Mouse (Mus musculus) kidney, adult 2 months (tissue): ENCODE data around the gene Akap12. TPM values are rescaled to one million over a fixed set of nuclear protein-coding genes. Genes with fewer than 3 reads are reported as not detected.

Experiments
- DNase-seq: peaks from one replicate; pipeline ENCODE4 v3.0.0; 2021
- H3K27ac ChIP-seq: fragments of 200-500 bp; 2 replicates; pipeline ENCODE4 v1.5.1; 2012; ENCODE audit warnings: low read depth, low read length, control low read depth, inconsistent platforms; ENCODE audit not compliant: insufficient read depth
- H3K27me3 ChIP-seq: fragments of 200-500 bp; replicated peaks from 2 replicates; pipeline ENCODE4 v1.6.1; 2012; ENCODE audit warnings: mild to moderate bottlenecking, moderate library complexity, low read length, inconsistent platforms; ENCODE audit not compliant: control insufficient read depth, insufficient read depth
- H3K36me3 ChIP-seq: fragments of 200-500 bp; 2 replicates; pipeline ENCODE4 v1.6.1; 2012; ENCODE audit warnings: mild to moderate bottlenecking, moderate library complexity, low read length, inconsistent platforms; ENCODE audit not compliant: control insufficient read depth, insufficient read depth
- H3K4me1 ChIP-seq: fragments of 200-500 bp; 2 replicates; pipeline ENCODE4 v1.6.1; 2011; ENCODE audit warnings: low read length; ENCODE audit not compliant: control insufficient read depth, insufficient read depth
- H3K4me3 ChIP-seq: fragments of 200-500 bp; 2 replicates; pipeline ENCODE4 v1.5.1; 2011; ENCODE audit warnings: mild to moderate bottlenecking, low read depth, low read length, control low read depth; ENCODE audit not compliant: insufficient read depth
- CTCF ChIP-seq: fragments of 200-500 bp; conservative IDR thresholded peaks from 2 replicates; pipeline ENCODE4 v1.5.1; 2011; ENCODE audit warnings: low read depth, mild to moderate bottlenecking, control low read depth, low read length, moderate library complexity, mixed read lengths; ENCODE audit not compliant: insufficient read depth, insufficient read length
- POLR2A ChIP-seq: fragments of 200-500 bp; IDR thresholded peaks from one replicate; pipeline ENCODE4 v1.6.1; 2011; ENCODE audit warnings: low read depth, low read length, control low read depth
- WGBS: fragments of 180-500 bp; shearing (Covaris S2); methylation state at CpG from one replicate; pipeline ENCODE4 v1.1.7; 2018; 5-methylcytosine and 5-hydroxymethylcytosine counted together
- polyA plus RNA-seq: library from polyadenylated mRNA; depleted of rRNA; stranded (reverse); fragments of >200 nt; gene quantifications from 2 replicates; pipeline ENCODE4 v1.2.3, GENCODE M21; 2012; rRNA removed

The Akap12 gene
- polyA plus RNA-seq = 5.0 and 6.0 TPM in 2 replicates

GRCm38 (mm10) chr10:4266041-4266930 is at the start of gene Akap12:
TSS of gene Akap12 (plus strand) at chr10:4266380.
- Histone ChIP-seq H3K27ac (no peak within 1 kb of the TSS), H3K4me3 (peak within 1 kb of the TSS; percentile 74), H3K36me3 (no peaks in the 10 kb centered on the region), H3K4me1 (no peaks in the 10 kb centered on the region), H3K27me3 (peaks cover 1% of the 10 kb centered on the region; the same call in 1 of the 2 replicates)
- TF ChIP-seq POLR2A = no peak
- TF ChIP-seq CTCF = no peak
- 2% methylated on average over 54 of the region's 54 CpGs for WGBS
- peak; percentile 14 for DNase-seq

- no peaks in the 10 kb centered on the region for H3K27me3 ChIP-seq
- H3K27ac ChIP-seq = no peak overlapping the region
- H3K36me3 ChIP-seq = no peaks in the 10 kb centered on the region
- WGBS = 85% methylated on average over 17 of the region's 17 CpGs
- H3K4me1 ChIP-seq = no peaks in the 10 kb centered on the region
- DNase-seq = no peak
- H3K4me3 ChIP-seq = no peak overlapping the region
- TF ChIP-seq POLR2A (no peak), CTCF (no peak)
Observed at GRCm38 (mm10) chr10:4230563-4231359, 35.4 kb upstream of the Akap12 start.

- DNase-seq = peak; percentile 19
- H3K27me3 ChIP-seq = no peaks in the 10 kb centered on the region
- TF ChIP-seq POLR2A (no peak), CTCF (no peak)
Observed at GRCm38 (mm10) chr10:4233102-4233501, 33.1 kb upstream of the Akap12 start.

GRCm38 (mm10) chr10:4239794-4240574 is 26.2 kb upstream of the Akap12 start:
- DNase-seq = no peak
- H3K27ac ChIP-seq = no peak overlapping the region
- H3K4me1 ChIP-seq = no peaks in the 10 kb centered on the region
- H3K27me3 ChIP-seq = no peaks in the 10 kb centered on the region
- H3K4me3 ChIP-seq = no peak overlapping the region
- TF ChIP-seq CTCF = no peak
- WGBS = 79% methylated on average over 5 of the region's 5 CpGs
- H3K36me3 ChIP-seq = no peaks in the 10 kb centered on the region

More at GRCm38 (mm10) chr10:4233102-4233501, 33.1 kb upstream of the Akap12 start:
- 26% methylated on average over 9 of the region's 9 CpGs for WGBS
- Histone ChIP-seq H3K4me3 (no peak overlapping the region), H3K36me3 (no peaks in the 10 kb centered on the region), H3K27ac (no peak overlapping the region), H3K4me1 (no peaks in the 10 kb centered on the region)

GRCm38 (mm10) chr10:4243591-4244300 is 22.4 kb upstream of the Akap12 start:
- no peak overlapping the region for H3K27ac ChIP-seq
- no peaks in the 10 kb centered on the region for H3K36me3 ChIP-seq
- no peaks in the 10 kb centered on the region for H3K27me3 ChIP-seq
- H3K4me3 ChIP-seq = no peak overlapping the region
- no peak for DNase-seq
- H3K4me1 ChIP-seq = no peaks in the 10 kb centered on the region
- WGBS = 85% methylated on average over 16 of the region's 16 CpGs
- no peak for TF ChIP-seq CTCF
- no peak for TF ChIP-seq POLR2A

- Histone ChIP-seq H3K27me3 (no peaks in the 10 kb centered on the region), H3K4me1 (no peaks in the 10 kb centered on the region), H3K36me3 (no peaks in the 10 kb centered on the region), H3K4me3 (no peak overlapping the region), H3K27ac (no peak overlapping the region)
- WGBS = 79% methylated on average over 2 of the region's 2 CpGs
- no peak for DNase-seq
- TF ChIP-seq POLR2A (no peak), CTCF (no peak)
Observed at GRCm38 (mm10) chr10:4245812-4246211, 20.4 kb upstream of the Akap12 start.
